ENCODE assay signal across 9 mouse cellular contexts in genomic region chr6:91901505-91901904, GRCm38 (mm10). TPM values are rescaled to one million over a fixed set of nuclear protein-coding genes. Genes with fewer than 3 reads are reported as not detected.
A peak's percentile ranks its signal among the peaks of the same experiment; 100 is the strongest.
DNase-seq lines count a peak whose midpoint lies in the region; ATAC-seq and TF ChIP-seq lines count a peak whose summit lies in the region.
"Had no signal": no experiment of that assay in that cellular context is flagged by ENCODE, and none has a peak within 500 bp of the region (broad histone marks: within the 10 kb centered on the region; RNA-seq: fewer than 3 reads in every experiment).

No protein-coding gene starts in this region.

- peak; percentile 82 for DNase-seq in 416B (ENCODE audit: low read depth)
- DNase-seq in adrenal gland, adult (ENCODE audit: inconsistent age in 2 of 2, low spot score in 1 of 2) = peak; percentile 71 to 90
- DNase-seq in gastrocnemius, postnatal 10 days = peak; percentile 83
- DNase-seq in left cerebral cortex, postnatal 14 days (ENCODE audit: low spot score in 2 of 2) = peak; percentile 80 to 87
- DNase-seq in naive thymus-derived CD4-positive, alpha-beta T cell, adult 2 months (ENCODE audit: low read depth) = peak; percentile 76
- peak; percentile 75 for DNase-seq in splenic B cell, adult 2 months (ENCODE audit: low read depth, low spot score)

- H3K4me3 ChIP-seq in intestine, postnatal 0 days (ENCODE audit: low read depth, low read length) = no peak overlapping the region
- H3K4me3 ChIP-seq: embryonic facial prominence, embryonic 13.5 days had no signal

- ATAC-seq in common myeloid progenitor, adult 5-6 weeks (replicated peaks; ENCODE audit: low read depth, poor library complexity, severe bottlenecking) = peak; percentile 94
- ATAC-seq in intestine, postnatal 0 days = peak; percentile 54; the same call in 1 of the 2 replicates

- H3K9ac ChIP-seq in intestine, postnatal 0 days (ENCODE audit: low read depth, low read length) = no peak overlapping the region
- H3K9ac ChIP-seq: embryonic facial prominence, embryonic 13.5 days had no signal

- intact Hi-C loops in left cerebral cortex, postnatal 14 days (cut with DNase I) = loop anchor here (1.0 kb wide), 1 partner anchor 166 kb away; no protein-coding TSS in a partner anchor

- WGBS in intestine, postnatal 0 days = 35% methylated on average over 5 of the region's 5 CpGs

- H3K4me1 ChIP-seq in intestine, postnatal 0 days (replicated peaks; ENCODE audit: control insufficient read depth, insufficient read depth, low read length) = no peaks in the 10 kb centered on the region
- H3K4me1 ChIP-seq: embryonic facial prominence, embryonic 13.5 days had no signal

- no peaks in the 10 kb centered on the region for H3K9me3 ChIP-seq in intestine, postnatal 0 days (ENCODE audit: control insufficient read depth)
- H3K9me3 ChIP-seq: embryonic facial prominence, embryonic 13.5 days had no signal

- no peaks in the 10 kb centered on the region for H3K27me3 ChIP-seq in intestine, postnatal 0 days (replicated peaks; ENCODE audit: control insufficient read depth, insufficient read depth, low read length)
- no peaks in the 10 kb centered on the region for H3K27me3 ChIP-seq in splenic B cell, adult 2 months (ENCODE audit: control insufficient read depth, insufficient read depth, low read length, poor library complexity, severe bottlenecking)
- H3K27me3 ChIP-seq: embryonic facial prominence, embryonic 13.5 days had no signal

- no peak overlapping the region for H3K27ac ChIP-seq in intestine, postnatal 0 days (ENCODE audit: low read depth, low read length)
- H3K27ac ChIP-seq: embryonic facial prominence, embryonic 13.5 days had no signal

- H3K36me3 ChIP-seq in intestine, postnatal 0 days (ENCODE audit: control insufficient read depth, insufficient read depth) = peaks cover 43% of the 10 kb centered on the region
- H3K36me3 ChIP-seq in splenic B cell, adult 2 months (ENCODE audit: control insufficient read depth, insufficient read depth, low read length, poor library complexity, severe bottlenecking) = peaks cover 6% of the 10 kb centered on the region; the same call in 1 of the 2 replicates

- no peak overlapping the region for H3K4me2 ChIP-seq in intestine, postnatal 0 days (replicated peaks; ENCODE audit: low read depth)
- H3K4me2 ChIP-seq: embryonic facial prominence, embryonic 13.5 days had no signal

- TF ChIP-seq CTCF in intestine, postnatal 0 days (IDR thresholded peaks at IDR 0.05; ENCODE audit: low read depth) = peak; percentile 96

RNA-seq across cellular contexts. Expression of gene 4930590J08Rik, which starts 1.1 kb away (rescaled TPM):
- 0.50 TPM in 1 of 2 replicates, not detected in the other for total RNA-seq in common myeloid progenitor, adult 5-6 weeks (2017)
- total RNA-seq in gastrocnemius, postnatal 10 days (2021) = 1 to 10 TPM in 1 of 2 experiments, under 1 TPM in 1; 0.80 to 1.3 TPM
- polyA plus RNA-seq in intestine, postnatal 0 days (2015; fragmentation: Nextera tagmentation; extraction: Ambion mirVana) = 0.08 and 0.16 TPM in 2 replicates
- 1 to 10 TPM; 1.6 to 2.6 TPM for total RNA-seq in left cerebral cortex, postnatal 14 days (2021)

RNA-seq across cellular contexts. Expression of gene Ccdc174, which starts 23.7 kb away (rescaled TPM):
- 47.5 and 69.5 TPM in 2 replicates for total RNA-seq in common myeloid progenitor, adult 5-6 weeks (2017)
- total RNA-seq in gastrocnemius, postnatal 10 days (2021) = 10 to 100 TPM; 10.4 to 11.0 TPM
- 27.2 and 33.7 TPM in 2 replicates for polyA plus RNA-seq in intestine, postnatal 0 days (2015; fragmentation: Nextera tagmentation; extraction: Ambion mirVana)
- 10 to 100 TPM; 19.5 to 21.3 TPM for total RNA-seq in left cerebral cortex, postnatal 14 days (2021)
